Mouse (Mus musculus): ENCODE data around the gene Ptprn2. TPM values are rescaled to one million over a fixed set of nuclear protein-coding genes. Genes with fewer than 3 reads are reported as not detected.

Ptprn2 gene
- polyA plus RNA-seq, 1 experiment = 0.22 TPM

DNA sequence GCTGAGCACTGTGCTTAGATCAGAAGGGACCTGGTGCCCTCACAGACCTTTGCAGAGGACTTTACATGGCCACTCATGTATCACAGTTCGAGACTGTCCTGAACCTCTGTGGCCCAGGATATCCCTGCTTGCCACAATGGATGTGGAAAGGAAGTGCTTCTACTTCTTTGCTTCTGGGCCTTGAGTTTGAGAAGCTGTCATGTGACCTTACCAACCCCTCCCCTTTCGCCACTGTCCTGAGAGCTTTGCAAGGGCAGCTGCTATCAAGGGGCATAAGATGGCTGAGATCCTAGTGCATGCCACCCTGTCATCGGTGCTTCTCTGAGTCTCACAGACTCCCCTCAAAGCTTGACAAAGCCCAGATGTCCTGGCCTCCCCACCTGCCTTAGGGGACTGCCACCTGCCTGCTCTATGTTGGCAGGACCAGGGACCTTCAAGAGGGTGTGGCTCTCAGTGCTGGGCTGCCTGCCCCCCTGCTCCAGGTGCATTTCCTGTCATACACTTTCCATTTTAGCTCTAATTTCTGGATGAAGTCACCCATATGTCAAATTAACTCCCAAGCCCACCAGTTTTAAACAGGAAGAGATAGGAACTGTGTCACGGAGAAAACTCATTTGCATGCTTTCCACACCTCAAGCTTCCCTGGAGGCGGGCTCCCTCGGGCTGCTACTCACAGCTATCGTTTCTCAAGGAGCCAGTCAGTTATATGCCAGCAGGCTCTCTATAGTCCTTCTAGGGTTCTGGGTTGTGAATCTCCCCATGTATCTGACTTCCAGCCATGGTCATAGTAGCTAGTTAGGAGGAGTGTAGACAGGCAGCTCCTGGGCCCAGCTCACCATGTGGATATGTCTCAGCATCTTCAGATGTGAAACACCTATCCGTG is 112.8 kb downstream of the Ptprn2 start:
- Histone ChIP-seq H3ac (ENCODE audit: control insufficient read depth, insufficient read length) (no peak overlapping the region), H3K4me3 (no peak overlapping the region), H3K36me3 (ENCODE audit: control insufficient read depth, insufficient read depth) (no peaks in the 10 kb centered on the region), H3K27me3 (ENCODE audit: control insufficient read depth, insufficient read depth, insufficient read length) (no peaks in the 10 kb centered on the region), H3K79me2 (ENCODE audit: control insufficient read depth, insufficient read depth) (no peaks in the 10 kb centered on the region), H3K4me2 (ENCODE audit: low read depth) (no peak overlapping the region)
- TF ChIP-seq REST (IDR thresholded peaks at IDR 0.05; ENCODE audit: insufficient read depth, insufficient read length) = no peak
- TF ChIP-seq SRF (IDR thresholded peaks at IDR 0.05; ENCODE audit: control insufficient read depth, insufficient read length, low read depth) = no peak
- no peak for TF ChIP-seq TCF12 (IDR thresholded peaks at IDR 0.05; ENCODE audit: insufficient read depth, poor library complexity, severe bottlenecking)
- TF ChIP-seq E2F4 (IDR thresholded peaks at IDR 0.05; ENCODE audit: insufficient read depth) = no peak
- TF ChIP-seq MYOG (IDR thresholded peaks at IDR 0.05; ENCODE audit: control insufficient read depth in 1 of 3, insufficient read depth in 1 of 3, insufficient read length in 2 of 3, low read depth in 2 of 3) = no peak
- no peak for TF ChIP-seq TCF3 (IDR thresholded peaks at IDR 0.05; ENCODE audit: insufficient read length, low read depth)
- TF ChIP-seq MAX (IDR thresholded peaks at IDR 0.05; ENCODE audit: low read depth) = no peak
- no peak for TF ChIP-seq MYOD1 (IDR thresholded peaks at IDR 0.05; ENCODE audit: control insufficient read depth in 1 of 3, insufficient read length in 2 of 3, low read depth in 2 of 3)
- TF ChIP-seq POLR2AphosphoS2 (IDR thresholded peaks at IDR 0.05; ENCODE audit: insufficient read length, low read depth) = no peak
- no peak for TF ChIP-seq CEBPB (IDR thresholded peaks at IDR 0.05; ENCODE audit: insufficient read depth, poor library complexity, severe bottlenecking)
- TF ChIP-seq USF1 (IDR thresholded peaks at IDR 0.05; ENCODE audit: low read depth) = no peak
- no peak for TF ChIP-seq POLR2A (IDR thresholded peaks at IDR 0.05; ENCODE audit: insufficient read length, low read depth)

DNA sequence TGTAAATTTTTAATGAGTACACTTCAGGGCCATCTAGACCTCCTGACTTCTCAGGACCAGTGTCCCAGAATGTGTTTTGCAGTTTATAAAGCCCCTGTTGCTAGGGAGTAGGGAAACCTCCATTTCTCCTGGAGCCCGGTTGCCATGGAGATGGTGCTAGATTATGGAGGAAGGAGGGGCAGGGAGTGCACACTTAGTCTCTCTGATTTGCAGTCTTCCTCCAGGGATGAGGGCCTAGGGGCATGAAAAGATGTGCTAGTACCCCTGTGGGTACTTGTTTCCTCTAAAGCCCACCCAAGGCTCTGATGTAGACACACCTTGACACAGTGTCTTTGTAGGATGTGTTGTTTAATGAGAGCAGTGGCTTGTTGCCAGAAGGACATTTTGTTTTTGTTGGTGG is 114.0 kb downstream of the Ptprn2 start:
- no peak for TF ChIP-seq MYOD1 (IDR thresholded peaks at IDR 0.05; ENCODE audit: control insufficient read depth in 1 of 3, insufficient read length in 2 of 3, low read depth in 2 of 3)
- H3K27me3 ChIP-seq (ENCODE audit: control insufficient read depth, insufficient read depth, insufficient read length) = no peaks in the 10 kb centered on the region
- no peaks in the 10 kb centered on the region for H3K79me2 ChIP-seq (ENCODE audit: control insufficient read depth, insufficient read depth)
- H3ac ChIP-seq (ENCODE audit: control insufficient read depth, insufficient read length) = no peak overlapping the region
- no peaks in the 10 kb centered on the region for H3K36me3 ChIP-seq (ENCODE audit: control insufficient read depth, insufficient read depth)
- H3K4me2 ChIP-seq (ENCODE audit: low read depth) = no peak overlapping the region
- H3K4me3 ChIP-seq = no peak overlapping the region

DNA sequence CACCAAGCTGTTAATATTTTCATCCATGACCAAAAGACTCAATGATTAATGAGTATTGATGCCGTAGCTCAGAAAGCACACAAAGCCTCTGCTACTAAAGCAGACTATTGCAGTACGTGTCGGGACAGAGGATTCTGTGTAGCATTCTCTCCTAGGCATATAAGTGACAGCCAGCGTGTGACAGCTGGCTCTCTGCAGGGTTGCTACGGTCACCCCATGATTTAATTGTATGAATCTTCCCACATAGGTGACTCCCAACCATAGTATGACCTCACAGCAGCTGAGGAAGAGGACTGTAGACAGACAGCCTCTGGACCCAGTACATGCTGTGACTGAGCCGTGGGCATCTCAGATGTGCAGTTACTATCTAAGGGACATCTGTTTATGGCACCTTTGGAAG is 114.5 kb downstream of the Ptprn2 start:
- Histone ChIP-seq H3K79me2 (ENCODE audit: control insufficient read depth, insufficient read depth) (no peaks in the 10 kb centered on the region), H3K4me2 (ENCODE audit: low read depth) (no peak overlapping the region), H3ac (ENCODE audit: control insufficient read depth, insufficient read length) (no peak overlapping the region), H3K27me3 (ENCODE audit: control insufficient read depth, insufficient read depth, insufficient read length) (no peaks in the 10 kb centered on the region), H3K4me3 (no peak overlapping the region), H3K36me3 (ENCODE audit: control insufficient read depth, insufficient read depth) (no peaks in the 10 kb centered on the region)
- no peak for TF ChIP-seq POLR2A (IDR thresholded peaks at IDR 0.05; ENCODE audit: insufficient read length, low read depth)
- TF ChIP-seq MYOG (IDR thresholded peaks at IDR 0.05; ENCODE audit: control insufficient read depth in 1 of 3, insufficient read depth in 1 of 3, insufficient read length in 2 of 3, low read depth in 2 of 3) = no peak
- no peak for TF ChIP-seq MYOD1 (IDR thresholded peaks at IDR 0.05; ENCODE audit: control insufficient read depth in 1 of 3, insufficient read length in 2 of 3, low read depth in 2 of 3)
- no peak for TF ChIP-seq SRF (IDR thresholded peaks at IDR 0.05; ENCODE audit: control insufficient read depth, insufficient read length, low read depth)
- TF ChIP-seq E2F4 (IDR thresholded peaks at IDR 0.05; ENCODE audit: insufficient read depth) = no peak

DNA sequence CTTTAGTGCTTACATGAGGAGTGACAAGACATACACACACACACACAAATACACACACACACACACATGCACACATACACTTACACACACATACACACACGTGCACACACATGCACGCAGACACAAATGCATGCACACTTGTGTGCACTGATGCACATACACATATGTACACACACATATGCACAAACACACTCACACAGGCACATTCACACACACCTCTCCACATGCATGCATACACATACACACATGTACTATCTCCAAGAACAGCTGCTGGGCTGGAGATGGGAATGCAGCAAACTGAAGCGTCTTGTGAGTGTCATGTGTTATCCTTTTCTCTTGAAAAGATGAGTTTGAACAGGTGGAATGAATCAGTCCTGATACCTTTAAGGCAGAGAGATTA is 115.9 kb downstream of the Ptprn2 start:
- no peaks in the 10 kb centered on the region for H3K27me3 ChIP-seq (ENCODE audit: control insufficient read depth, insufficient read depth, insufficient read length)
- H3K79me2 ChIP-seq (ENCODE audit: control insufficient read depth, insufficient read depth) = no peaks in the 10 kb centered on the region
- H3ac ChIP-seq (ENCODE audit: control insufficient read depth, insufficient read length) = no peak overlapping the region
- no peak overlapping the region for H3K4me3 ChIP-seq
- no peak overlapping the region for H3K4me2 ChIP-seq (ENCODE audit: low read depth)
- no peaks in the 10 kb centered on the region for H3K36me3 ChIP-seq (ENCODE audit: control insufficient read depth, insufficient read depth)
- no peak for TF ChIP-seq MYOG (IDR thresholded peaks at IDR 0.05; ENCODE audit: control insufficient read depth in 1 of 3, insufficient read depth in 1 of 3, insufficient read length in 2 of 3, low read depth in 2 of 3)

DNA sequence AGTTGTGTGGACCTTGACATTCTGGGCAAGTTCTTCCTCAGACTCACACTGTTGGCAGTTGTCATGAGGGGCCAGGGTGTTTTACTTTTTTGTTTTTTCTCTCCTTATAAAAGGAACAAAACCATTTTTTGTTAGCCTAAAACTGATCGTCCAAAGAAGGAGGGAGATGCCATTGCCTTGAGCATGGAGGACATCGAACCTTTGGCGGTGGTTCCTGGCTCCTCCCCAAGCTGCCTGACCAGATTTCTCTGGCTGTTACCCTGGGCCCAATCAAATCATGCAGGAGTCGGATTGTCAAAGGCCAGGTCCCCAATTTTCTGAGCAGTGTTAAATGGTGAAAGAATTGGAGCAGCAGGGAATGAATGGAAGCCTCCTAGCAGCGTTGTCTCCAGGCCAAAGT is 116.4 kb downstream of the Ptprn2 start:
- no peak for TF ChIP-seq MYOG (IDR thresholded peaks at IDR 0.05; ENCODE audit: control insufficient read depth in 1 of 3, insufficient read depth in 1 of 3, insufficient read length in 2 of 3, low read depth in 2 of 3)
- Histone ChIP-seq H3K79me2 (ENCODE audit: control insufficient read depth, insufficient read depth) (no peaks in the 10 kb centered on the region), H3K27me3 (ENCODE audit: control insufficient read depth, insufficient read depth, insufficient read length) (no peaks in the 10 kb centered on the region), H3ac (ENCODE audit: control insufficient read depth, insufficient read length) (no peak overlapping the region), H3K4me2 (ENCODE audit: low read depth) (no peak overlapping the region), H3K36me3 (ENCODE audit: control insufficient read depth, insufficient read depth) (no peaks in the 10 kb centered on the region), H3K4me3 (no peak overlapping the region)

DNA sequence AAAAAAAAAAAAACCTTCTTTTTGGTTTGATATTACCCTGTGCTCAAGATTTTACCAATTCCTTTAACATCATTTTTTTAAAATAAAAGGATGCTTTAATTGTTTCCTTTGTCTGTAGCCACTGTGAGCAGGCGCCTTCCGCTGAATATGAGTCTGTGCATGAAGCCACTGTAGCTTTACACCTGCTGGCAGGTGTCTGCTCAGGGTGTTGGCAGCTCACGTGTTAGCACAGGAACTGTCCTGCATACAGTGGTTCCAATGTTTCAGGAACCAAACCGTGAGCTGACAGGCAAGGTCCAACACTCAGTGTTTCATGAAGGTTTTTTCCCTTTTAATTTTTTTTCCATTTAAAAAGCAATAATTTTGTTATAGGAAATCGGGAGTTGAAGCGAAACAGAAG is 123.1 kb downstream of the Ptprn2 start:
- no peak overlapping the region for H3ac ChIP-seq (ENCODE audit: control insufficient read depth, insufficient read length)
- H3K36me3 ChIP-seq (ENCODE audit: control insufficient read depth, insufficient read depth) = no peaks in the 10 kb centered on the region
- TF ChIP-seq CEBPB (IDR thresholded peaks at IDR 0.05; ENCODE audit: insufficient read depth, poor library complexity, severe bottlenecking) = no peak
- TF ChIP-seq POLR2AphosphoS2 (IDR thresholded peaks at IDR 0.05; ENCODE audit: insufficient read length, low read depth) = no peak
- TF ChIP-seq USF1 (IDR thresholded peaks at IDR 0.05; ENCODE audit: low read depth) = no peak
- TF ChIP-seq TCF12 (IDR thresholded peaks at IDR 0.05; ENCODE audit: insufficient read depth, poor library complexity, severe bottlenecking) = no peak
- TF ChIP-seq E2F4 (IDR thresholded peaks at IDR 0.05; ENCODE audit: insufficient read depth) = no peak
- no peak for TF ChIP-seq MYOD1 (IDR thresholded peaks at IDR 0.05; ENCODE audit: control insufficient read depth in 1 of 3, insufficient read length in 2 of 3, low read depth in 2 of 3)
- H3K79me2 ChIP-seq (ENCODE audit: control insufficient read depth, insufficient read depth) = no peaks in the 10 kb centered on the region
- no peak overlapping the region for H3K4me2 ChIP-seq (ENCODE audit: low read depth)
- H3K4me3 ChIP-seq = no peak overlapping the region
- H3K27me3 ChIP-seq (ENCODE audit: control insufficient read depth, insufficient read depth, insufficient read length) = no peaks in the 10 kb centered on the region
